Mouse (Mus musculus): Measurements from ENCODE around the gene Map3k11. TPM values are rescaled to one million over a fixed set of nuclear protein-coding genes. Genes with fewer than 3 reads are reported as not detected.
"Not testable (repeated sequence)": the region's sequence is repeated elsewhere in the genome, so short reads cannot be mapped to it uniquely, and the experiment has no call there.

Map3k11 gene
- polyA plus RNA-seq, 1 experiment from 2014 or later: 29.9 TPM

DNA sequence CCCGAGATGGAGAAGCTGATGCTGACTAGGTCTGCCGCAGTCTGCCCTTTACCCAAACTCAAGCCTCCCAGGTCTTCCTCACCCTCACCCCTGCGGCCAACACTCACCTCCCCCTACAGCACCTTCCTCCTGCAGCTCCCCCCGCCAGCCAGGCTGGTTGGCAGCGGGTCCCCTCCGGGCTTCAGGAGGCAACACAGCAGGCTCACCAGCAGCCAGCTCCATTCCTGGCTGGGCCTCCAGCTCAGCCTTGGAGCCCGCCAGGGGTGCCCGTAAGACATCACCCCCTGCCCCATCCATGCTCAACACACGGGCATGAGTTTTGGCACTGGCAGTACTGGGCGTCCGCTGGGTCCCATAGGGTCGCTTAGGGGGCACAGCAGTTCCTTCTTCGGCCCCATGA, 3.6 kb upstream of the Map3k11 start:
- H3K9me3 ChIP-seq (replicated peaks): no peaks in the 10 kb centered on the region
- H3K36me3 ChIP-seq: peaks cover 72% of the 10 kb centered on the region
- no peaks in the 10 kb centered on the region for H3K27me3 ChIP-seq (ENCODE audit: low read depth, poor library complexity, severe bottlenecking)
- no peak overlapping the region for H3K27ac ChIP-seq (replicated peaks)
- 90% methylated on average over 13 of the region's 13 CpGs for WGBS
- no peak for DNase-seq (ENCODE audit: low spot score)
- peaks cover 22% of the 10 kb centered on the region for H3K4me1 ChIP-seq
- peak overlapping the region; percentile 18; the same call in 1 of the 2 replicates for H3K4me3 ChIP-seq

DNA sequence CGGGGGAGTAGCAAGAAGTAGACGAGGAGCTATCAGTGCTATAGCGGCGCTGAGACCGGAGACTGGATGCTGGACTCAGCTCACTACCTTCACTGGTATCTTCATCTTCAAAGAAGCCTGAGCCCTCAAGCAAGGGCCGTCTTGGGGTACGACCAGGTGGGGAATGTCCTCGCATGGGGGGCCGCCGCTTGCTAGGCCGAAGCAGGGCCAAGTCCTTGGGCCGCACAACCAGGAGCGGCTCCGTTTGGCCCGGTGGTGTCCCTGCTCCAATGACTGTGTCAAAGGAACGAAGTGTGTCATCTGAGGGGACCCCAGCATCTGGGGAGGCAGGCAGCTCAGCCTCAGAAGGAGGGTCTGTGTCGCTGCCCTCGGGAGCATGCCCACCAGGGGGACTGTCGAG, 3.1 kb upstream of the Map3k11 start:
- DNase-seq (ENCODE audit: low spot score): no peak
- Histone ChIP-seq H3K27ac (replicated peaks) (no peak overlapping the region), H3K4me1 (peaks cover 27% of the 10 kb centered on the region), H3K27me3 (ENCODE audit: low read depth, poor library complexity, severe bottlenecking) (no peaks in the 10 kb centered on the region), H3K9me3 (replicated peaks) (no peaks in the 10 kb centered on the region), H3K4me3 (peak overlapping the region; percentile 18; the same call in 1 of the 2 replicates), H3K36me3 (peaks cover 69% of the 10 kb centered on the region)
- 95% methylated on average over 19 of the region's 19 CpGs for WGBS

DNA sequence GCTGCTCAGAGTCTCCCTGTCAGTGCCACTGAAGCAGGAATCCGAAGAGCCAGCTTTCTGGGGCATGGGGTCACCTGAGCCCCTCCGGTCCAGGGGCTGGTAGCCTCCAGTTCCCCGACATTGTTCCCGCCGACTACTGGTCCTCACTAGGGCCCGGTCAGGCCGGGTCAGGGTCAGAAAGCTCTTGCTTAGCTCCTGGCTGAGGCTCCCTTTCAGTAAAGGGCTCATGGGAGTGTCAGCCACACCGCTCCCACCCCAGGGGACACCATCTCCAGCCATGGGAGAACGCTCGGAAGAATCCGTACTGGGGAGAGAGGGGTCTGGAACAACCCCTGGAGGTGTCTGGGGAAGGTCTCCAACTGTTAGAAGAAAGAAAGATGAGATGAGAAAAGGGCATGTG, 2.7 kb upstream of the Map3k11 start:
- peaks cover 69% of the 10 kb centered on the region for H3K36me3 ChIP-seq
- no peak overlapping the region for H3K27ac ChIP-seq (replicated peaks)
- WGBS: 92% methylated on average over 11 of the region's 11 CpGs
- H3K27me3 ChIP-seq (ENCODE audit: low read depth, poor library complexity, severe bottlenecking): no peaks in the 10 kb centered on the region
- peaks cover 31% of the 10 kb centered on the region for H3K4me1 ChIP-seq
- no peak overlapping the region for H3K4me3 ChIP-seq
- no peak for DNase-seq (ENCODE audit: low spot score)
- H3K9me3 ChIP-seq (replicated peaks): no peaks in the 10 kb centered on the region

DNA sequence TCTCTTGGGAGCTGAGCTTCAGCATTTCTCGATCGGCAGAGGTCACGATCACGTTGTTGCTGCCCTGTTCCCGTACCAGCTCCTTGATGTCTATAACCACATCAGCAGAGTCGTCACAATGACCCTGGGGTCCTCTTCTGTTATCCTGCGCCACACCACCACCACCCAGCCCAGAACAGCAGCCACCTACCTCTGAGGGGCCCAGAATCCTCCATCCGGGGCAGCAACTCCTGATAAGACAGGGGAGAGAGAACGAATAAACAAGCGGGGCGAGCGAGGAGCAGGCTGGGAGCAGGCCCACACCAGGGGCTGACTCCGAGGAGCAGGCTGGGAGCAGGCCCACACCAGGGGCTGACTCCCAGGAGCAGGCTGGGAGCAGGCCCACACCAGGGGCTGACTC, 2.1 kb upstream of the Map3k11 start:
- 90% methylated on average over 13 of the region's 13 CpGs for WGBS
- no peak for DNase-seq (ENCODE audit: low spot score)
- Histone ChIP-seq H3K27ac (replicated peaks) (no peak overlapping the region), H3K4me3 (no peak overlapping the region), H3K9me3 (replicated peaks) (no peaks in the 10 kb centered on the region), H3K27me3 (ENCODE audit: low read depth, poor library complexity, severe bottlenecking) (no peaks in the 10 kb centered on the region), H3K4me1 (peaks cover 37% of the 10 kb centered on the region), H3K36me3 (peaks cover 69% of the 10 kb centered on the region)

DNA sequence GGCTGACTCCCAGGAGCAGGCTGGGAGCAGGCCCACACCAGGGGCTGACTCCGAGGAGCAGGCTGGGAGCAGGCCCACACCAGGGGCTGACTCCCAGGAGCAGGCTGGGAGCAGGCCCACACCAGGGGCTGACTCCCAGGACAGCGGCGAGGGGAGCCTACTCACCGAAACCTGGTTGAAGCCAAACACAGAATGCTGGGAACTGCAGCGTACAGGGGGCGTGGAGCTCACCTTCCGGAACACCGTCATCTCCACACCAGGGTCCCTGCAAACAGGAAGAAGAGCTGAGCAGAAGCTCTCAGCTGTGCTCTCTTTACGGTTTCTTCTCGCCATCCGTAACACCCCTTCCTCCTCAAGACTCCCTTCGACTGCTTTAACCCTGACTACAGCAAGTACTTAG, 1.6 kb upstream of the Map3k11 start:
- Histone ChIP-seq H3K36me3 (peaks cover 69% of the 10 kb centered on the region), H3K4me1 (peaks cover 42% of the 10 kb centered on the region), H3K4me3 (peak overlapping the region; percentile 90), H3K27ac (replicated peaks) (0 out of 2 replicates have a peak overlapping the region, but pooled peaks have one; percentile 19)
- DNase-seq (ENCODE audit: low spot score); H3K9me3 ChIP-seq (replicated peaks); H3K27me3 ChIP-seq (ENCODE audit: low read depth, poor library complexity, severe bottlenecking): not testable (repeated sequence)
- WGBS: 96% methylated on average over 12 of the region's 12 CpGs

DNA sequence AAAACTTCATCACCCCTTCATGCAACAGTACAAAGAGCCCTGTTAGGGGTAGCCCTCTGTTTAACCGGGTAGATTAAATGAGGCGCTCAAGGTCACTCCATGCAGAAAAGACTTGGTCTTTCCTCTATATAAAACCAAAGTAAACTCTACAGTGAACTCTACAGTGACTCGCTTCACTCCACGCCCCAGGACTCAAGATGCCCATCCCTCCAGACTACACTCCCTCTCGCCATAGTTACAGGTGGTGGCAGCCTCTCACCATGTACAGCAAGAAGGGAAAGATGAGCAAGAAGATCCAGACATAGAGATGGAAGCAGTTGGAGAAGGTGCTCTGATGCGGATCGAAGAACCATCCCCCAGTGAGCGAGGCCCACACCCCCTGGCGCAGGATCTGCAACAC, 804 bp upstream of the Map3k11 start:
- WGBS: 23% methylated on average over 9 of the region's 9 CpGs
- Histone ChIP-seq H3K27ac (replicated peaks) (peak overlapping the region; percentile 90), H3K4me3 (peak overlapping the region; percentile 90), H3K36me3 (peaks cover 69% of the 10 kb centered on the region), H3K27me3 (ENCODE audit: low read depth, poor library complexity, severe bottlenecking) (no peaks in the 10 kb centered on the region), H3K9me3 (replicated peaks) (no peaks in the 10 kb centered on the region), H3K4me1 (peaks cover 50% of the 10 kb centered on the region)
- DNase-seq (ENCODE audit: low spot score): no peak

DNA sequence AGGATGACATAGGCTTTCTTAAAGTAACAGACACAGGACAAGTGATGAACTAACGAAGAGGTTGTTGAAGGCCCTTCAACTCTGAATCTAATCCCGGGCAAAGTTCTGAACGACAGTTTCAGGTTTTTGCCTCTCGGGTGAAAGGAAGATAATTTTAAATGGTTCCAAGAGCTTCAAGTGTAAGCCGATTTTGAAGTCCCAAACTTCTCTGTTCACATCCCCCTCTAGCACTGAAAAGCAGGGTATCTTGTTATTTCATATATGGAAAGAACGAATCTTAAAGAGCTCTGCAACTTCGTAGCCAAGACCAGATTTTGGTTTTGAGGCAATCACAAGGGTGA, 516 bp downstream of the Map3k11 start:
- no peaks in the 10 kb centered on the region for H3K9me3 ChIP-seq (replicated peaks)
- H3K27me3 ChIP-seq (ENCODE audit: low read depth, poor library complexity, severe bottlenecking): peaks cover 1% of the 10 kb centered on the region
- H3K36me3 ChIP-seq: peaks cover 69% of the 10 kb centered on the region
- H3K4me1 ChIP-seq: peaks cover 54% of the 10 kb centered on the region
- H3K4me3 ChIP-seq: peak overlapping the region; percentile 90
- peak overlapping the region; percentile 90 for H3K27ac ChIP-seq (replicated peaks)
- 1% methylated on average over 7 of the region's 7 CpGs for WGBS
- DNase-seq (ENCODE audit: low spot score): peak; percentile 21

DNA sequence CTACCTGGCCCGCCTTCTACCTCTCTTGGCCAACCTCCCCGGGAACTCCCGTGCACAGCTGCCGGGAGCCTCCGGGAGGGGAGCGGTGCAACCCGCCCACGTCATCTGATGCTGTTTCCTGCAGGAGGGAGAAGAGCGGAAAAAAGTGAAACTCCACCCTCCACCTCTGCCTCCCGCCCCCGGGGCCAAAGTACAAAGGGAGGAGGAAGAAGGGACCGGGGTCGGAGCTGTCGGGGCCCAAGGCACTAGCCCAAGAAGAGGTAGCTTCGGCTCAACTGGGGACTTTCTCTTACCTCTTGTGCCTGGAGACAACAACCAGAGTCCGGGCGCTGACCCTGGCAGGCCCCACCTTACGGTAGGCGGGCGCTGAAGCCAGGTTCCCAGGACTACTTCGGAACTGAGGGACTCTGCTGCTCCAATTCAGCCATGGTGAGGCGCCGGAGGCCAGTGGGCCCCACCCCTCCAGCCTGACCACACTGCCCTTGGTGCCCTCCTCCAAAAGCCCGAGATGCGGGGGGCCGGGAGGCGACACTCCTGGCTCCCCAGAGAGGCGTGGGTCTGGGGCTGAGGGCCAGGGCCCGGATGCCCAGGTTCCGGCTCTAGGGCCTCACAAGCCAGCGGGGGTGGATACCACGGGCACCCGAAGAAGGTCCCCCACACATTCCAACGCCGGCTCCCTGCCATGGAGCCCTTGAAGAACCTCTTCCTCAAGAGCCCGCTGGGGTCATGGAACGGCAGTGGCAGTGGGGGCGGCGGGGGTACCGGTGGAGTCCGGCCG, 1.2 kb downstream of the Map3k11 start:
- Histone ChIP-seq H3K36me3 (peaks cover 67% of the 10 kb centered on the region), H3K27me3 (ENCODE audit: low read depth, poor library complexity, severe bottlenecking) (peaks cover 8% of the 10 kb centered on the region), H3K4me1 (peaks cover 54% of the 10 kb centered on the region), H3K4me3 (peak overlapping the region; percentile 90), H3K27ac (replicated peaks) (peak overlapping the region; percentile 90), H3K9me3 (replicated peaks) (no peaks in the 10 kb centered on the region)
- DNase-seq (ENCODE audit: low spot score): peak; percentile 75
- WGBS: 11% methylated on average over 42 of the region's 42 CpGs

DNA sequence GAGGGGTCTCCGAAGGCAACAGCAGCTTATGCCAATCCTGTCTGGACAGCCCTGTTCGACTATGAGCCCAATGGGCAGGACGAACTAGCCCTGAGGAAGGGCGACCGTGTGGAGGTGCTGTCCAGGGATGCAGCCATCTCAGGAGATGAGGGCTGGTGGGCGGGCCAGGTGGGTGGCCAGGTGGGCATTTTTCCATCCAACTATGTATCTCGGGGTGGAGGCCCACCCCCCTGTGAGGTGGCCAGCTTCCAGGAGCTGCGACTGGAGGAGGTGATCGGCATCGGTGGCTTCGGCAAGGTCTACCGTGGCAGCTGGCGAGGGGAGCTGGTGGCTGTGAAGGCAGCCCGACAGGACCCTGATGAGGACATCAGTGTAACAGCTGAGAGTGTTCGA, 1.8 kb downstream of the Map3k11 start:
- DNase-seq (ENCODE audit: low spot score): no peak
- H3K36me3 ChIP-seq: peaks cover 67% of the 10 kb centered on the region

DNA sequence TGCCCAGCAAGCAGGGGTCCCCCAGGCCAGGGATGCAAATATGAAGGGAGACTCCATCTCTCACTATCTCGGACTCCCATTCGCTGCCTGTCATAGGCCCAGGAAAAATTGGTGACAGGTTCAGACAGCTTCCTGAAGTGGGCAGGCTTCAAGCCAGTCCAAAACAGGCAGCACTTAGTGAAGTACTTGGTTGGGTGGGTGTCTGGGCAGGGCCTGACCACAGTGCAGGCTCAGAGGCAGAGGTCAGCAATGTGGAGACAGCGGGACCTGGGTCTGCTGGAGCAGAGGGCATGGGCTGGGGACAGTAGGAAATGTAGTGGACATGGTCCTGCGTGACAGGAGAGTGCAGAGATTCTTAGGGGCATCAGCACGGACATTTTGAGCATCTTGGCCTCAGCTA, 3.1 kb downstream of the Map3k11 start:
- H3K4me1 ChIP-seq: peaks cover 72% of the 10 kb centered on the region
- DNase-seq (ENCODE audit: low spot score): no peak
- H3K36me3 ChIP-seq: peaks cover 63% of the 10 kb centered on the region
- no peaks in the 10 kb centered on the region for H3K9me3 ChIP-seq (replicated peaks)
- peak overlapping the region; percentile 90 for H3K4me3 ChIP-seq
- 85% methylated on average over 5 of the region's 5 CpGs for WGBS
- 0 out of 2 replicates have a peak overlapping the region, but pooled peaks have one; percentile 59 for H3K27ac ChIP-seq (replicated peaks)
- peaks cover 20% of the 10 kb centered on the region for H3K27me3 ChIP-seq (ENCODE audit: low read depth, poor library complexity, severe bottlenecking)

More for the DNA sequence above, 1.8 kb downstream of the Map3k11 start:
- no peaks in the 10 kb centered on the region for H3K9me3 ChIP-seq (replicated peaks)
- WGBS: 80% methylated on average over 15 of the region's 15 CpGs
- peaks cover 14% of the 10 kb centered on the region for H3K27me3 ChIP-seq (ENCODE audit: low read depth, poor library complexity, severe bottlenecking)
- H3K4me3 ChIP-seq: peak overlapping the region; percentile 90
- H3K4me1 ChIP-seq: peaks cover 60% of the 10 kb centered on the region
- H3K27ac ChIP-seq (replicated peaks): peak overlapping the region; percentile 90

DNA sequence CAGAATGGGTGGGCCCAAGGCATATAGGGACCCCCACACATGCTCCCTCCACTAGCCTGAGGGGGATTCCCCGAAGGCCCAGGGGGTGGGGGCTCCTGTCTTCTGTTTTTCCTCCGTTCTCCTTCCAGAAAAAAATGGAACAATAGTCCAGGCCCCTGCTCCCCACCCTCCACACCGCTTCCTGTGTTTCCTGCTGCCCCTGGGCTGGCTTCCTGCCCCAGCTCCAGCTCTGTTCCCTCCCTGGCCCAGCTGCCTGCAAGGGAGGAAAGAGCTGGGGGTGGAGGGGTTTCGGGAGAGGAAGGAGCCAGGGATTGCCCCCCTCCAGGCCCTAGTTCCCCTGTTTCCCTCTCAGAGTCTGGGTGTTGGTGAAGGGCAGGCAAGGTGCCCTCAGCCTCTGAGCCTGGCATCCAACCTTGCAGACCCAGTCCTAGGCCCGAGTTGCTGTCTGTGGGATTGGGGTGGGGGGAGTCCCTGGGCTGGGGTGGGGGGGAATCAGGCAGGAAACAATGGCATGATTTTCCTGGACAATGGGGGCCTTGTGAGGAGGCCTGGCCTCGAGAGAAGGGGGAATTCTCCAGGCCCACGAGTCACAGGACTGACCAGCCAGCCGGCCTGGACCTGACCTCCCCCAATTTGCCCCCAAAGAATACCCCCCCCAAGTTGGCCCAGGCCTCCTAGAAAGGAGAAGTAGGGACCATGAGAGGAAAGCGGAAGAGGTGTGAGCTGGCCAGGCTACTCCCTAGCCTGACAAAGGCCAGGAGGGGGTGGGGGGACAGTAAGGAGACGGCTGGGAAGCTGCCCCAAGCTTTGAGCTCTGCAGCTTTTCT, 3.8 kb downstream of the Map3k11 start:
- 72% methylated on average over 10 of the region's 10 CpGs for WGBS
- peaks cover 64% of the 10 kb centered on the region for H3K36me3 ChIP-seq
- peaks cover 20% of the 10 kb centered on the region for H3K27me3 ChIP-seq (ENCODE audit: low read depth, poor library complexity, severe bottlenecking)
- H3K27ac ChIP-seq (replicated peaks): peak overlapping the region; percentile 59
- H3K9me3 ChIP-seq (replicated peaks): no peaks in the 10 kb centered on the region
- peaks cover 69% of the 10 kb centered on the region for H3K4me1 ChIP-seq
- peak overlapping the region; percentile 90 for H3K4me3 ChIP-seq
- no peak for DNase-seq (ENCODE audit: low spot score)

DNA sequence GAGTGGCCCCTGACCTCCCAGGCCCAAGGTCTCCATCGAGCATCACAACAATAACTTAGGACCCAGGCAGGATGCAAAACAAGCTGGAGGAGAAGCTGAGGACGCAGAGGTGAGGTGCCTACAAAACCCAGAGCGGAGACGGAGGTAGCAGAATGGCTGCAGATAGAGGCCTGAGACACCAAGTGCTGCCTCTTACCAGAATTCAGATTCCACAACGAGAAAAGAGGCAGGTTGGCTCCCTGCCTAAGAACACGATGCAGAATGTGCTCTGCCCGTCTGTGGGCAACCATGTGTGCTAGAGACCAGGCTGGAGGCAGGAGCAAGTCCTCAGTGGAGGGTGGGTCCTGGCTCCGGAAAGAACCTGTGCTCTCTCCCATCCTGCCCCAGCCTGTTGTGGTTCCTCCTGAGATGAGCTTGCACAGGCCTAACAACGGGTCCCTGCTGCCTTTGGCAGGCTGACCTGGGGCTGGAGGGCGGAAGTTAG, 4.4 kb downstream of the Map3k11 start:
- no peaks in the 10 kb centered on the region for H3K9me3 ChIP-seq (replicated peaks)
- peaks cover 20% of the 10 kb centered on the region for H3K27me3 ChIP-seq (ENCODE audit: low read depth, poor library complexity, severe bottlenecking)
- H3K36me3 ChIP-seq: peaks cover 70% of the 10 kb centered on the region
- 79% methylated on average over 10 of the region's 10 CpGs for WGBS
- peaks cover 62% of the 10 kb centered on the region for H3K4me1 ChIP-seq
- H3K27ac ChIP-seq (replicated peaks): 0 out of 2 replicates have a peak overlapping the region, but pooled peaks have one; percentile 59
- DNase-seq (ENCODE audit: low spot score): no peak
- peak overlapping the region; percentile 90 for H3K4me3 ChIP-seq

DNA sequence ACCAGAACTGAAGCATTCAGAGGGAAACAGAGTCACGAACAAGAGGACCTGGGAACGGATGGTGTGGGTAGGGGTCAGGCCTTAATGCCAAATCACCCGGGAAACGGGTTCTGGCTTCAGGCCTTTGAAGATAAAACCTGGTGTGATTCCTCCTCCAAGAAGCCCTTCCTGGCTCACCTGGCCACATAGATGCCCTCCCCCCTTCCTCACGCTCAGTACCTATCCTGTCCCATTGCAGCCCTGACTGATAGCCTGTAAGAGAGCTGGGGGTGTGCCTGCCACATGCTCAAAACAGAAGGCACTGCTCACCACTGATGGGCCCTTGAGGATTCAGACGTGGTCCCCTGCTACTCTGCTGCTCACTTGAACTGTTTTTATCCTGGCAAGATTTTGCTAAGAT, 5.3 kb downstream of the Map3k11 start:
- Histone ChIP-seq H3K36me3 (peaks cover 79% of the 10 kb centered on the region), H3K27me3 (ENCODE audit: low read depth, poor library complexity, severe bottlenecking) (peaks cover 20% of the 10 kb centered on the region), H3K4me3 (no peak overlapping the region), H3K9me3 (replicated peaks) (no peaks in the 10 kb centered on the region), H3K27ac (replicated peaks) (no peak overlapping the region), H3K4me1 (peaks cover 59% of the 10 kb centered on the region)
- no peak for DNase-seq (ENCODE audit: low spot score)
- 87% methylated on average over 6 of the region's 6 CpGs for WGBS
